Mouse (Mus musculus) left cerebral cortex, postnatal 4 days (tissue): ENCODE measurements around the gene Nek8. TPM values are rescaled to one million over a fixed set of nuclear protein-coding genes. Genes with fewer than 3 reads are reported as not detected.

Experiments used
- microRNA-seq: library from miRNA; unstranded; fragments of <30 nt; microRNA quantifications from one replicate; pipeline ENCODE4 v1.2.0, GENCODE M21; 2022
- total RNA-seq, 2 experiments: library from RNA; stranded (reverse); gene quantifications; 2 replicates each; pipeline ENCODE4 v1.2.3; 2021

Gene Nek8
- total RNA-seq, 2 experiments from 2014 or later = 6.0 to 6.5 TPM

Small RNA genes within 50 kb of the gene (microRNA-seq; reads per million reads assigned to microRNA genes)
- 1.2 reads per million for gene Mir7653

Other genes with a start within 250 kb of the Nek8 start
- gene Sez6, start 245.9 kb downstream of the Nek8 start, total RNA-seq = 100 to 1,000 TPM; 246 to 287 TPM
- gene Phf12, start 193.9 kb downstream of the Nek8 start, total RNA-seq = 10 to 100 TPM; 62.0 to 63.9 TPM
- 10 to 100 TPM; 29.1 to 33.5 TPM for gene Dhrs13, start 144.4 kb downstream of the Nek8 start, total RNA-seq
- gene Flot2, start 138.7 kb downstream of the Nek8 start, total RNA-seq = 100 to 1,000 TPM; 108 to 109 TPM
- 10 to 100 TPM; 20.0 to 21.0 TPM for gene Eral1, start 96.3 kb downstream of the Nek8 start, total RNA-seq
- 10 to 100 TPM; 26.9 TPM for gene Fam222b, start 82.0 kb downstream of the Nek8 start, total RNA-seq
- gene Traf4, start 11.1 kb downstream of the Nek8 start, total RNA-seq = 10 to 100 TPM; 74.4 to 79.6 TPM
- 10 to 100 TPM; 15.4 to 17.3 TPM for gene Tlcd1, start within 50 bp of the Nek8 start, total RNA-seq
- 1,000 to 10,000 TPM; 1,093 to 1,122 TPM for gene Rpl23a, start 6.9 kb upstream of the Nek8 start, total RNA-seq
- 10 to 100 TPM; 53.4 to 55.9 TPM for gene Rab34, start 11.8 kb upstream of the Nek8 start, total RNA-seq
- 1 to 10 TPM; 3.3 to 4.2 TPM for gene Proca1, start 16.7 kb upstream of the Nek8 start, total RNA-seq
- gene Sdf2, start 69.1 kb upstream of the Nek8 start, total RNA-seq = 10 to 100 TPM; 50.2 to 58.7 TPM
- gene Supt6, start 69.3 kb upstream of the Nek8 start, total RNA-seq = 10 to 100 TPM; 72.5 to 75.1 TPM
- gene 2610507B11Rik, start 85.1 kb upstream of the Nek8 start, total RNA-seq = 100 to 1,000 TPM; 111 to 113 TPM
- gene BC030499, start 114.2 kb upstream of the Nek8 start, total RNA-seq = 1 to 10 TPM in 1 of 2 experiments, under 1 TPM in 1; 0.72 to 1.1 TPM
- gene Spag5, start 124.9 kb upstream of the Nek8 start, total RNA-seq = 1 to 10 TPM; 5.2 to 6.2 TPM
- gene Aldoc, start 146.3 kb upstream of the Nek8 start, total RNA-seq = 100 to 1,000 TPM; 109 to 113 TPM
- gene Pigs, start 151.7 kb upstream of the Nek8 start, total RNA-seq = 10 to 100 TPM; 52.9 to 59.9 TPM
- gene Unc119, start 166.8 kb upstream of the Nek8 start, total RNA-seq = 10 to 100 TPM; 51.8 to 57.5 TPM
- not detected for gene Foxn1, start 209.9 kb upstream of the Nek8 start, total RNA-seq
- gene Slc13a2, start 245.5 kb upstream of the Nek8 start, total RNA-seq = not detected